Mouse (Mus musculus) gastrocnemius, postnatal 14 days (tissue): ENCODE measurements around the gene Prc1. TPM values are rescaled to one million over a fixed set of nuclear protein-coding genes. Genes with fewer than 3 reads are reported as not detected.
A peak's percentile ranks its signal among the peaks of the same experiment; 100 is the strongest.

Experiments
- DNase-seq: peaks from one replicate; pipeline ENCODE4 v3.0.0; 2021; ENCODE audit warnings: mixed read lengths
- intact Hi-C: fragments of 180-260 bp; cut with DNase I; formaldehyde crosslinking; loops from one replicate; pipeline ENCODE4 v1.15.1; 2025; ENCODE audit warnings: low total_unique reads
- total RNA-seq, 2 experiments: library from RNA; stranded (reverse); gene quantifications; 2 replicates each; pipeline ENCODE4 v1.2.3; 2021

Prc1 gene
- total RNA-seq, 2 experiments from 2014 or later = 7.6 to 8.8 TPM

DNA sequence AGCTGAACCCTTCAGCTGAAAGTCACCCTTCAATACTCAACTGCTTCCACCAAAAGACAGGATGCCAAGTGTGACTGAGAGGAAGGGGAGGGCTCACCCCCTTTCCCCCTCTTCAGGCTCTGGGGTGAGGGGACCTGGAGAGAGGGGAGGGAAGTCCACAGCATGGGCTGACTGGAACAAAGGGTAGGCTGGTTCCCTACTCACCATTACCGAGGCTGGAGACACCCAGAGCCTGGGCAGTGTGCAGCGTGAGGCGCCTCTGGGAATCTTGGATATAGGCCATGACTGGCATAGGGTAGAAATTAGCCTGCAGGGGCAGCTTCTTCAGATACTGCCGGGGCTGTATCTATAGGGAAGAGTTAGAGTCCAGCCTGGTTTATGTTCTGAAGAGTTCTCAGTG lies 63.8 kb downstream of the Prc1 start:
- intact Hi-C loops = no loop called here
- no peak for DNase-seq

DNA sequence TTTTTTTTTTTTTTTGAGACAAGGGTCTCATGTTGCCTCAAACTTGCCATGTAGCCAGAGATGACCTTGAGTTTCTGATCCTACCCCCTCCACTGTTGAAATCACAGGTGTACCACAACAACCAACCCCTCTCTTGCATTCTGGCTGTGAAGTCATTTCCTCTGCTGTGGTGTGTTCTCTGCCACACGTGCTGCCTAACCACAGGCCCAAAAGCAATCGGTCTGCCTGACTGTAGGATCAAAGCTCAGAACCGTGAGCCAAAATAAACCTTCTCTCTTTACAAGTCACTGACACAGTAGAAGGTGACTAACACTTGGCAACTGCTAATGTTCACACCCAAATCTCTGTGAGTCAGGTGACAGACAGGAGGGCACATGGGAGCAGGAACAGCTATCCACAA lies 66.2 kb downstream of the Prc1 start:
- DNase-seq = no peak
- intact Hi-C loops = no loop called here

DNA sequence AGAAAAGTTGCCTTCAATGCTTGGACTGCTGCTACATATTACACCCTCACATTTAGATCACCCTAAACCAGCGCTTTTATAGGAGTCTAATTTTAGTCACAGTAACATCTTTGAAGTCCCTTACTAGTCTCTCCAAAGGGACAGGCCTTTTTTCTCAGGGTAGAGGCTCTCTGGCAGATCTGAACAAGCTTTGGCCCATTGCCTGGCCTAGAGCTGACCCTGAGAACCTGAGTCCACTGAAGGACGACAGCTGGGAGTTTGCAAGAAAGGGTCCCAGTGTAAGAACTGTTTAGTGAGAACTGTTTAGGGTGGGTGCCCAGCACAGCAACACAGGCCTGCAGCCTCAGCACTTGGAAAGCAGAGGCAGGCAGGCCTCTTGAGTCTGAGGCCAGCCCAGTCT lies 71.5 kb downstream of the Prc1 start:
- intact Hi-C loops = no loop called here
- peak; percentile 50 for DNase-seq

Other genes with a start within 250 kb of the Prc1 start
- gene Idh2, start 179.1 kb upstream of the Prc1 start, total RNA-seq = 100 to 1,000 TPM; 179 to 214 TPM
- gene Sema4b, start 107.6 kb upstream of the Prc1 start, total RNA-seq = 1 to 10 TPM; 1.9 to 2.5 TPM
- gene Cib1, start 61.6 kb upstream of the Prc1 start, total RNA-seq = 10 to 100 TPM in 1 of 2 experiments, 1 to 10 TPM in 1; 9.4 to 11.3 TPM
- gene Gdpgp1, start 61.6 kb upstream of the Prc1 start, total RNA-seq = 1 to 10 TPM; 1.1 to 1.5 TPM
- gene Ttll13, start 48.1 kb upstream of the Prc1 start, total RNA-seq = under 1 TPM; 0.20 to 0.33 TPM
- gene Ngrn, start 33.2 kb upstream of the Prc1 start, total RNA-seq = 10 to 100 TPM; 20.6 to 21.5 TPM
- gene Vps33b, start 24.8 kb upstream of the Prc1 start, total RNA-seq = 1 to 10 TPM; 3.0 to 3.7 TPM
- 1 to 10 TPM; 7.5 to 9.6 TPM for gene Rccd1, start 30.0 kb downstream of the Prc1 start, total RNA-seq
- 10 to 100 TPM; 11.7 to 12.1 TPM for gene Unc45a, start 46.6 kb downstream of the Prc1 start, total RNA-seq
- gene Hddc3, start 48.7 kb downstream of the Prc1 start, total RNA-seq = 10 to 100 TPM; 34.3 to 37.2 TPM
- gene Man2a2, start 76.9 kb downstream of the Prc1 start, total RNA-seq = 10 to 100 TPM; 96.8 to 97.0 TPM
- 1 to 10 TPM; 5.7 to 7.6 TPM for gene Fes, start 93.5 kb downstream of the Prc1 start, total RNA-seq
- gene Furin, start 111.0 kb downstream of the Prc1 start, total RNA-seq = 10 to 100 TPM; 49.4 to 51.9 TPM
- 1 to 10 TPM; 1.9 to 3.7 TPM for gene Blm, start 240.7 kb downstream of the Prc1 start, total RNA-seq